Mouse (Mus musculus): ENCODE data around the gene Grm1. TPM values are rescaled to one million over a fixed set of nuclear protein-coding genes. Genes with fewer than 3 reads are reported as not detected.

The Grm1 gene
- polyA plus RNA-seq, 1 experiment from 2014 or later: not detected

DNA sequence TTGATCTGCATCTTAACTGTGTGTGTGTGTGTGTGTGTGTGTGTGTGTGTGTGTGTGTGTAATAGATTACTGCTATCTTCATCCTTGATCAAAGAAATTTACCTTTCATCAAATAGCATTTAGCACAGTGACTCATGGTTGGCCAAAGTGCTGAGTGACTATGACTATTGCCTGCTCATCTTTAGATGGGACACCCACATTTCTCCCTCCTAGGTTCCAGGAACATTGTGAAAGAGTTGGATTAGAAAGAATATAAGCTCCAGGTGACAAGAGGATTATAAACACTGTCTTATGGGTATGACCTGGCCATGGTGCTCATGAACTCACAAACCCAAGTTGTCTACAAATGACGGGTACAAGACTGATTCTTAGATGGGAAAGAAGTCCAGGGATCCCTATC, 374.1 kb downstream of the Grm1 start:
- Histone ChIP-seq H3K36me3 (ENCODE audit: control insufficient read depth, insufficient read depth, low read length) (no peaks in the 10 kb centered on the region), H3K9ac (replicated peaks; ENCODE audit: low read depth, low read length) (no peak overlapping the region), H3K27me3 (ENCODE audit: control insufficient read depth, insufficient read depth, low read length) (no peaks in the 10 kb centered on the region), H3K27ac (ENCODE audit: low read length) (no peak overlapping the region), H3K4me2 (replicated peaks; ENCODE audit: low read depth, low read length) (no peak overlapping the region), H3K9me3 (ENCODE audit: control insufficient read depth, low read depth, low read length) (no peaks in the 10 kb centered on the region), H3K4me3 (ENCODE audit: low read depth, low read length) (no peak overlapping the region), H3K4me1 (ENCODE audit: control insufficient read depth, insufficient read depth, low read length) (no peaks in the 10 kb centered on the region)
- no peak for ATAC-seq (ENCODE audit: insufficient number of reproducible peaks, insufficient read depth, low FRiP score, low read depth)
- WGBS: 81% methylated on average over 1 of the region's 1 CpGs

DNA sequence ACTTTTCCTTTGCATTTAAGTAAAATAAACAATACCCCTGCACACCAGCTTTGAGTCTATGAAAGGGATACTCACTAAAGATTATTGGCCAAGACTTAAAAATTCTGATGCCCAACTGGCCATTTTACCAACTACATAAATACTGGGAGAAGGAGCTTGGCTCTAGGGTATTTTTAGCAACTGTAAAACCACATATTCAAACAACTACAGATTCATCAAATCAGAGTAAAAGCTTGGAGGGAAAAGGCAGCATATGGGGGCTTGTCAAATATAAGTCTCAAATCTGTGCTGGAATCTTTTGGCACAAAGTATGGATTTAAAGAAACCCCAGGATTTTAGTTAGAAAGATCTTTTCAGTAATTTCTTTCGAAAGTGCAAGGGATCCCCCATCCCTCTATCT, 380.8 kb downstream of the Grm1 start:
- H3K27ac ChIP-seq (ENCODE audit: low read length): no peak overlapping the region
- no peak overlapping the region for H3K4me3 ChIP-seq (ENCODE audit: low read depth, low read length)
- H3K4me2 ChIP-seq (replicated peaks; ENCODE audit: low read depth, low read length): no peak overlapping the region
- no peaks in the 10 kb centered on the region for H3K9me3 ChIP-seq (ENCODE audit: control insufficient read depth, low read depth, low read length)
- no peak overlapping the region for H3K9ac ChIP-seq (replicated peaks; ENCODE audit: low read depth, low read length)
- no peaks in the 10 kb centered on the region for H3K27me3 ChIP-seq (ENCODE audit: control insufficient read depth, insufficient read depth, low read length)
- H3K36me3 ChIP-seq (ENCODE audit: control insufficient read depth, insufficient read depth, low read length): no peaks in the 10 kb centered on the region
- 86% methylated on average over 1 of the region's 1 CpGs for WGBS
- no peak for ATAC-seq (ENCODE audit: insufficient number of reproducible peaks, insufficient read depth, low FRiP score, low read depth)
- H3K4me1 ChIP-seq (ENCODE audit: control insufficient read depth, insufficient read depth, low read length): no peaks in the 10 kb centered on the region

DNA sequence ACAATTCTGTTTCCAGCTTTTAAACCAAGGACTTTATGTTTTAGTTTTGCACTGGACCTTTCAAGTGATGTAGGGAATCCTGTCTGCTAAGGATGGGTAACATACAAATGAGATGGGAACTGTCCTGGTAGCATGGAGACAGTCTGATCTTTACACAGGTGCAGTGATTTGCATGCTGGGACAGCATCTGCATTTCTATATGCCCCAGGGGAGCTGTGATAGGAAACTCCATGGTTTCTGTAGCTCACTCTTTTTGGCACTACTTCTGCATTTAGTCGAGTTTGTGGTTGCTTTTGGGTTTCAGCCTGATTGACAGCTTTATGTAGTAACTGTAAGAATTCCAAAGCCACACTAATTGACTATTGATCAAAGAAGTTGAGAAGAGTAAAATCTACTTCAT, 381.3 kb downstream of the Grm1 start:
- Histone ChIP-seq H3K4me1 (ENCODE audit: control insufficient read depth, insufficient read depth, low read length) (no peaks in the 10 kb centered on the region), H3K4me2 (replicated peaks; ENCODE audit: low read depth, low read length) (no peak overlapping the region), H3K36me3 (ENCODE audit: control insufficient read depth, insufficient read depth, low read length) (no peaks in the 10 kb centered on the region), H3K9ac (replicated peaks; ENCODE audit: low read depth, low read length) (no peak overlapping the region), H3K27ac (ENCODE audit: low read length) (no peak overlapping the region), H3K27me3 (ENCODE audit: control insufficient read depth, insufficient read depth, low read length) (no peaks in the 10 kb centered on the region), H3K4me3 (ENCODE audit: low read depth, low read length) (no peak overlapping the region), H3K9me3 (ENCODE audit: control insufficient read depth, low read depth, low read length) (no peaks in the 10 kb centered on the region)
- no peak for ATAC-seq (ENCODE audit: insufficient number of reproducible peaks, insufficient read depth, low FRiP score, low read depth)
- WGBS: 67% methylated on average over 1 of the region's 1 CpGs

DNA sequence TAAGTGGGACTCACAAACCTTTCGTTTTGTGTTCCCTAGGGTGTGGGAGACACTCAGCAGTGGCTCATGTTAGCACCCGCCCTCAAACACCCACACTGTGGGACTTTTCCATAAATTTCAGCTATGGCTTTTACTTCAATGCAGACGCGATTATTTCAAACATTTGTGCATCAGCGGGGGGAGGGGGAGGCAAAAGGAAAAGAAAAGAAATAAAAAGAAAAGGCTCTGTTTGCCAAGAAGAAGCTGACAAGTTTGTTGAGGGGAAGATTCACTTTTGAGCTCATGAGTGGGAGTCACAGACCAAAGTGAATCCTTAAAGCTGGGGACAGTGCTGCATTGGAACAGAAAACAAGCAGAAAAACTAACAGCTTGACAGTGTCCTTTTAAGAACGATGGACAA, 384.7 kb downstream of the Grm1 start:
- ATAC-seq (ENCODE audit: insufficient number of reproducible peaks, insufficient read depth, low FRiP score, low read depth): no peak
- 74% methylated on average over 6 of the region's 6 CpGs for WGBS

GRCm38 (mm10) chr10:10689668-10690223, 392.4 kb downstream of the Grm1 start:
- Histone ChIP-seq H3K9me3 (ENCODE audit: control insufficient read depth, low read depth, low read length) (no peaks in the 10 kb centered on the region), H3K9ac (replicated peaks; ENCODE audit: low read depth, low read length) (no peak overlapping the region), H3K4me3 (ENCODE audit: low read depth, low read length) (peak overlapping the region; percentile 35), H3K36me3 (ENCODE audit: control insufficient read depth, insufficient read depth, low read length) (no peaks in the 10 kb centered on the region), H3K27me3 (ENCODE audit: control insufficient read depth, insufficient read depth, low read length) (no peaks in the 10 kb centered on the region), H3K4me1 (ENCODE audit: control insufficient read depth, insufficient read depth, low read length) (no peaks in the 10 kb centered on the region), H3K27ac (ENCODE audit: low read length) (no peak overlapping the region), H3K4me2 (replicated peaks; ENCODE audit: low read depth, low read length) (peak overlapping the region; percentile 79)
- 23% methylated on average over 11 of the region's 11 CpGs for WGBS
- ATAC-seq (ENCODE audit: insufficient number of reproducible peaks, insufficient read depth, low FRiP score, low read depth): no peak

More for the DNA sequence above, 384.7 kb downstream of the Grm1 start:
- Histone ChIP-seq H3K27me3 (ENCODE audit: control insufficient read depth, insufficient read depth, low read length) (no peaks in the 10 kb centered on the region), H3K4me2 (replicated peaks; ENCODE audit: low read depth, low read length) (no peak overlapping the region), H3K9me3 (ENCODE audit: control insufficient read depth, low read depth, low read length) (no peaks in the 10 kb centered on the region), H3K4me1 (ENCODE audit: control insufficient read depth, insufficient read depth, low read length) (no peaks in the 10 kb centered on the region), H3K9ac (replicated peaks; ENCODE audit: low read depth, low read length) (no peak overlapping the region), H3K27ac (ENCODE audit: low read length) (no peak overlapping the region), H3K4me3 (ENCODE audit: low read depth, low read length) (no peak overlapping the region), H3K36me3 (ENCODE audit: control insufficient read depth, insufficient read depth, low read length) (no peaks in the 10 kb centered on the region)

GRCm38 (mm10) chr10:10688907-10689667, 393.1 kb downstream of the Grm1 start:
- H3K4me1 ChIP-seq (ENCODE audit: control insufficient read depth, insufficient read depth, low read length): no peaks in the 10 kb centered on the region
- H3K36me3 ChIP-seq (ENCODE audit: control insufficient read depth, insufficient read depth, low read length): no peaks in the 10 kb centered on the region
- no peaks in the 10 kb centered on the region for H3K9me3 ChIP-seq (ENCODE audit: control insufficient read depth, low read depth, low read length)
- peak overlapping the region; percentile 35 for H3K4me3 ChIP-seq (ENCODE audit: low read depth, low read length)
- peak overlapping the region; percentile 79 for H3K4me2 ChIP-seq (replicated peaks; ENCODE audit: low read depth, low read length)
- no peak overlapping the region for H3K27ac ChIP-seq (ENCODE audit: low read length)
- no peaks in the 10 kb centered on the region for H3K27me3 ChIP-seq (ENCODE audit: control insufficient read depth, insufficient read depth, low read length)
- 0 out of 2 replicates have a peak, but pooled peaks have one; percentile 33 for ATAC-seq (ENCODE audit: insufficient number of reproducible peaks, insufficient read depth, low FRiP score, low read depth)
- 1% methylated on average over 35 of the region's 35 CpGs for WGBS
- H3K9ac ChIP-seq (replicated peaks; ENCODE audit: low read depth, low read length): no peak overlapping the region

GRCm38 (mm10) chr10:10681048-10681447, 401.1 kb downstream of the Grm1 start, which contains the start of gene Gm10944:
TSS of gene Gm10944 (plus strand) at chr10:10681348.
- Histone ChIP-seq H3K4me1 (ENCODE audit: control insufficient read depth, insufficient read depth, low read length) (no peaks in the 10 kb centered on the region), H3K4me2 (replicated peaks; ENCODE audit: low read depth, low read length) (no peak within 1 kb of the TSS), H3K9ac (replicated peaks; ENCODE audit: low read depth, low read length) (no peak within 1 kb of the TSS), H3K36me3 (ENCODE audit: control insufficient read depth, insufficient read depth, low read length) (no peaks in the 10 kb centered on the region), H3K4me3 (ENCODE audit: low read depth, low read length) (no peak within 1 kb of the TSS), H3K27me3 (ENCODE audit: control insufficient read depth, insufficient read depth, low read length) (no peaks in the 10 kb centered on the region), H3K27ac (ENCODE audit: low read length) (no peak within 1 kb of the TSS), H3K9me3 (ENCODE audit: control insufficient read depth, low read depth, low read length) (no peaks in the 10 kb centered on the region)
- WGBS: 96% methylated on average over 1 of the region's 1 CpGs
- no peak for ATAC-seq (ENCODE audit: insufficient number of reproducible peaks, insufficient read depth, low FRiP score, low read depth)

DNA sequence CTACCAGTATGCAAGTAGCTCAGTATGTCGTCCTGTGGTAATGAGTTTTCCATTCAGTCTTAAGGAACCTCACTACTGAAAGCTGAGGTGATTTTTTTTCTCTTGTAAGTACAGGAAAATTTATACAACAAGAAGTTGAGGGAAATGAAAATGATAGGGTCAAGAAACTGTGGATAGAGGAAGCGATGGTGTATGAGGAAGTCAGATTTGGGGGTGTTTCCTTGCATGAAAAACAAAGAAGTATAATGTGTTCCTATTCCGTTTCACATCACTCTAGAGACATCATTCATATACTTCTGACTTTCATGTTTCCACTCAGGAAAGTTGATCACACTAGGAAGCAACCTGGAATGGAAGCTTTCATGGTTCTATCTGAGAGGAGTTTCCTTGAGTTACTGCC, 422.2 kb downstream of the Grm1 start:
- H3K27ac ChIP-seq (ENCODE audit: low read length): no peak overlapping the region
- H3K4me1 ChIP-seq (ENCODE audit: control insufficient read depth, insufficient read depth, low read length): no peaks in the 10 kb centered on the region
- no peaks in the 10 kb centered on the region for H3K9me3 ChIP-seq (ENCODE audit: control insufficient read depth, low read depth, low read length)
- H3K27me3 ChIP-seq (ENCODE audit: control insufficient read depth, insufficient read depth, low read length): no peaks in the 10 kb centered on the region
- H3K4me2 ChIP-seq (replicated peaks; ENCODE audit: low read depth, low read length): no peak overlapping the region
- no peak overlapping the region for H3K4me3 ChIP-seq (ENCODE audit: low read depth, low read length)
- no peaks in the 10 kb centered on the region for H3K36me3 ChIP-seq (ENCODE audit: control insufficient read depth, insufficient read depth, low read length)
- no peak for ATAC-seq (ENCODE audit: insufficient number of reproducible peaks, insufficient read depth, low FRiP score, low read depth)
- no peak overlapping the region for H3K9ac ChIP-seq (replicated peaks; ENCODE audit: low read depth, low read length)
- WGBS: 73% methylated on average over 3 of the region's 3 CpGs
